Mouse (Mus musculus): ENCODE results near the gene Uba1. TPM values are rescaled to one million over a fixed set of nuclear protein-coding genes. Genes with fewer than 3 reads are reported as not detected.

The Uba1 gene
- polyA plus RNA-seq, 1 experiment from 2014 or later: 279 TPM

DNA sequence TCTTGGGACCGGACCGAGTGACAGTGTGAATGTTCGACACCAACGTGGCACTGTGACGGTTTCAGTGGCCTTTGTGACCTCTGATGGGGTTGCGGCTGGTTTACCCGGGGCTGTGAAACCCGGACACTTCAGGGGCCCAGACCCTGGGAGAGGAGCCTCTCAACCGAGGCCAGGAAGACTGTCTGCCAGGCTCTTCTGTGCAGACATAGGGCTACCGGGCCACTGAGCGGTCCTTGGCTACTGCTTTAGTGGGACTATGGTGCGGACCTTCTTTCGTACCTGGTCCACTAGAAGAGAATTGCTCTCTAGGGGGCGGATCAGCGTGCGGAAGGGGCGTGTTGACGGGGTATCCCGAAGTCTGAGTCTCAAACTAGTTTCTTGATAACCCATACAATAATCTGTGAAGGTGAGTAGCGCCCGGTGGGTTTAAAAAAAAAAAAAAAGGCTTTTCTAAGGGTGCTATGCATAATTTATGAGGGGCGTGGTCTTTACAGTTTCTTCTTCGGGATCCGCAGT lies 823 bp downstream of the Uba1 start:
- Histone ChIP-seq H3K4me1 (ENCODE audit: control insufficient read depth, insufficient read depth, low read length) (peaks cover 3% of the 10 kb centered on the region; the same call in 1 of the 2 replicates), H3K27me3 (ENCODE audit: control insufficient read depth, insufficient read depth, low read length) (no peaks in the 10 kb centered on the region), H3K27ac (ENCODE audit: low read depth, low read length) (no peak overlapping the region), H3K9me3 (ENCODE audit: control insufficient read depth, low read length) (no peaks in the 10 kb centered on the region), H3K36me3 (ENCODE audit: control insufficient read depth, insufficient read depth, low read length) (no peaks in the 10 kb centered on the region), H3K4me3 (ENCODE audit: low read depth, low read length) (peak overlapping the region; percentile 30), H3K4me2 (peak overlapping the region; percentile 65), H3K9ac (ENCODE audit: low read length) (peak overlapping the region; percentile 51; the same call in 1 of the 2 replicates)
- peak; percentile 89 for DNase-seq (ENCODE audit: low spot score, missing footprints)
- no peak for ATAC-seq (ENCODE audit: low FRiP score)
- WGBS: 16% methylated on average over 24 of the region's 24 CpGs

DNA sequence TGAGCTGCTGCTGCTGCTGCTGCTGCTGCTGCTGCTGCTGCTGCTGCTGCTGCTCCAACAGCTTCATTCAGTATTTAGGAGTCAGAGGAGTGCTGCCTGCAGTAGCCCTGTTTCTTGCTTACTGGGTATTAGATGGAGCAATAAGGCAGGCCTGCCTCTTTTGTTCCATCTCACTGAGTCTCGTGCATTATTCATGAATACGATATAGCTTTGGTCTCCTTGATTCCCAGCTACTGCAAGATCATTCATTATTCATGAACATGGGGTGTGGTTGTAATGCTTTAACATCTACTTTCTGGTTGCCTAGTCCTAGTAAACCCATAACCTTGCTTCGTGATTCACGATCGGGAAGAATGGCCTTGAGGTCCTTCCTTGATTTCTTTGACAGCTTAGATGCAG lies 4.2 kb downstream of the Uba1 start:
- Histone ChIP-seq H3K27me3 (ENCODE audit: control insufficient read depth, insufficient read depth, low read length) (no peaks in the 10 kb centered on the region), H3K36me3 (ENCODE audit: control insufficient read depth, insufficient read depth, low read length) (no peaks in the 10 kb centered on the region), H3K4me1 (ENCODE audit: control insufficient read depth, insufficient read depth, low read length) (peaks cover 6% of the 10 kb centered on the region), H3K27ac (ENCODE audit: low read depth, low read length) (peak overlapping the region; percentile 72), H3K9me3 (ENCODE audit: control insufficient read depth, low read length) (no peaks in the 10 kb centered on the region), H3K4me3 (ENCODE audit: low read depth, low read length) (peak overlapping the region; percentile 61; the same call in 1 of the 2 replicates), H3K9ac (ENCODE audit: low read length) (no peak overlapping the region), H3K4me2 (peak overlapping the region; percentile 22; the same call in 1 of the 2 replicates)
- WGBS: 33% methylated on average over 5 of the region's 5 CpGs
- DNase-seq (ENCODE audit: low spot score, missing footprints): no peak
- ATAC-seq (ENCODE audit: low FRiP score): peak; percentile 84

DNA sequence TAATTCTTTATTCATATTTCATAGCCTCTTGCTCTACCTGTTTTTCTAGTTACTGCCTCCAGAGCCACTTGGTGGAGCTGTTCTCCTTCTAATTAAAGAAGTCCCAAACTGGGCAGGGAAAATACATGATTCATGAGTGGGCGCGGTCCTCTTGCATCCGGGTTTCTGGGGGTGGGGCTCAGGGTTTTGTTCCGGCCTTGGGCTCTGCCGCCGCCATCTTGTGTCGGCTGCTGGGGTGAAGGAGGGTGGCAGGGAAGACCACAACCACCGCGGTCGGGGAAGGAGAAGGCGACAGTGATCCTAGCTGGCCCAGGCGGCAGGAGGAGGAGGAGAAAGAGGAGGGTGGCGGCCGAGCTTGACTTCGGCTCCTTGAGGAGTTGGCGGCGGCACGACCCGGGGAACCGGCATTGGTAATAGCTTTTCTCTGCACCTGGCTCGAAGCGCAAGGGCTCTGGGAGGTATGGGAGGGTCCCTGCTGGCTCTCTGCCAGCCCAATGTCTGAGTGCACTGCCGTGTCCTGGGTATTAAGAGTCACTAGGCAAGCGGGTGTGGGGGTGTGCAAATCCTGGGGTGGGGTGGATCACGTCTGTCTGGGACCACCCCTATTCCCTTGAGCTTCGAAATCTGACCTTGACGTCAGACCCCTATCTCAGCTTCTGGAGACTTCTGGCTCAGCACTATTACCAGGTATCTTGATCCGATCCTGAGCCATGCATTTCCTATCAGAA lies 4.8 kb downstream of the Uba1 start:
- Histone ChIP-seq H3K27me3 (ENCODE audit: control insufficient read depth, insufficient read depth, low read length) (no peaks in the 10 kb centered on the region), H3K4me3 (ENCODE audit: low read depth, low read length) (peak overlapping the region; percentile 61), H3K4me1 (ENCODE audit: control insufficient read depth, insufficient read depth, low read length) (peaks cover 6% of the 10 kb centered on the region), H3K4me2 (peak overlapping the region; percentile 60), H3K36me3 (ENCODE audit: control insufficient read depth, insufficient read depth, low read length) (no peaks in the 10 kb centered on the region), H3K9ac (ENCODE audit: low read length) (peak overlapping the region; percentile 75), H3K9me3 (ENCODE audit: control insufficient read depth, low read length) (no peaks in the 10 kb centered on the region), H3K27ac (ENCODE audit: low read depth, low read length) (peak overlapping the region; percentile 57; the same call in 1 of the 2 replicates)
- DNase-seq (ENCODE audit: low spot score, missing footprints): peak; percentile 94
- peak; percentile 90 for ATAC-seq (ENCODE audit: low FRiP score)
- WGBS: 16% methylated on average over 26 of the region's 28 CpGs

DNA sequence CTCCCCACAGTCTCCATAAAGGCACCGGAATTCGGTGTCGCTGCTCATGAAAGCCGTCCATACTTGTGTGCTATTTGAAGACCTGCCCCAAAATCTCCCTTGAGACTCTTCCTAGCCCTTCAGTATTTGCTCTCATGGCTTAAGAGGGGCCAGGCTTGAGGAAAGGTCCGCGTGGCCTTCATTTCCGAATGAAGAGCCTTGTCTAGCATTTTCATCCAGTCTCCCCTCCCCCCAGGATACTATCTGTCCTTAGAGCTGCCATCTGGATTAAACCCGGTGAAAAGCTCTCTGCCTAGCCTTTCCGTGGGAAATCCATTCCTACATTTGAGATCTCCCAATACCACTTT lies 5.3 kb downstream of the Uba1 start:
- H3K27me3 ChIP-seq (ENCODE audit: control insufficient read depth, insufficient read depth, low read length): no peaks in the 10 kb centered on the region
- H3K9ac ChIP-seq (ENCODE audit: low read length): peak overlapping the region; percentile 75
- peaks cover 6% of the 10 kb centered on the region for H3K4me1 ChIP-seq (ENCODE audit: control insufficient read depth, insufficient read depth, low read length)
- ATAC-seq (ENCODE audit: low FRiP score) (no peak), DNase-seq (ENCODE audit: low spot score, missing footprints) (no peak)
- H3K9me3 ChIP-seq (ENCODE audit: control insufficient read depth, low read length): no peaks in the 10 kb centered on the region
- WGBS: 8% methylated on average over 9 of the region's 9 CpGs
- peak overlapping the region; percentile 61 for H3K4me3 ChIP-seq (ENCODE audit: low read depth, low read length)
- no peak overlapping the region for H3K27ac ChIP-seq (ENCODE audit: low read depth, low read length)
- no peaks in the 10 kb centered on the region for H3K36me3 ChIP-seq (ENCODE audit: control insufficient read depth, insufficient read depth, low read length)
- H3K4me2 ChIP-seq: peak overlapping the region; percentile 60

DNA sequence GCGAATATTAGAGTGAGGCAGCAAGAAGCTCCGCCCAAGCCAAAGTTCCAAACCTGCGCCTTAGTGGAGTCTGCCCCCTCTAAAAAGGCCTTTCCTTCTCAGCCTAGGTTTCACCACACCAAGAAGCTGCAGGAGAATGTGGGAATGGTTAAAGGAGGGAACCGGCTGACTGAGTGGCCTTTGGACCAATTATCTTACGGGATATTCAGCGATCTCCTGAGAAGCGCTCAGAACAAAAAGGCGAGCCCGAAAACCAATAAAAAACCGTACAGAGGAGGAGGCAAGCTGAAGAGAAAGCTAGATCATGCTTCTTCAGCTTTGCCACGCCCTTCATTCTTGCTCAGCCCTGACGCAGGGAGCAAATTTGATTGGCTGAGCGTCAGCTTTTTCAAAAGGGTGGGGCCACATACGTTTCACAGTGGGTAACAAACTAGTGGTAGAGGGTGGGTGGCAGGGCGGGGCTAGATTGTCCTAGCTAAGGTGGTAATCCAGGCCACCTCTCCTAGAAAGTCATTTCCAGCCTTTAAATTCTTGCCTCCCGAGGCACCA lies 29.5 kb downstream of the Uba1 start, which contains the start of gene Cdk16:
Gene Cdk16, plus strand, starts transcription at position 436 of the 549 bp plus-strand sequence.
- 21% methylated on average over 16 of the region's 16 CpGs for WGBS
- peak within 1 kb of the TSS; percentile 81 for H3K9ac ChIP-seq (ENCODE audit: low read length)
- ATAC-seq (ENCODE audit: low FRiP score): peak; percentile 91

DNA sequence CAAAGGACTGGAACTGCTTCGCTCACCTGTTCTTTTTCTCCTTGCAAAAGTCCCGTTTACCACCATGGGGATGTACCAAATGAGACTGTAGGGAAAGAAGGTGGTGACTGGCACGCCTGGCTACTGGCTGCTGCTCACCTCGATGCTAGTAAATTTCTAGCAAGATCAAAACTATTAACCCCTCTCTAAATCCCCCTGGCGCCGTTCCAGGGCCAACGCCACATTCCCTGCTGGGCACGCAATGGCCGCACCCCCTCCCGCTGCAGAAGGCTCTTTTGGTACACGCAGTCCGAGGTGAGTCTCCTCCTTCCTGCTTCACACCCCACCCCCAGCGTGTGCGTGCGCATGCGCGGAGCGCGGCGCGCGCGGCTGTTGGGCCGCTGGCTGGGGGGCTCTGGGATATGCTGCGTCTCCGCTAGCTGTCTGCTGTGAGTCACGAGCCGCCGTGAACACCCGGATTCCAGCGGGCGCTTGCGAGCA lies 30.0 kb downstream of the Uba1 start:
- DNase-seq (ENCODE audit: low spot score, missing footprints) (peak; percentile 97), ATAC-seq (ENCODE audit: low FRiP score) (peak; percentile 93)
- Histone ChIP-seq H3K4me1 (ENCODE audit: control insufficient read depth, insufficient read depth, low read length) (peaks cover 6% of the 10 kb centered on the region), H3K36me3 (ENCODE audit: control insufficient read depth, insufficient read depth, low read length) (no peaks in the 10 kb centered on the region), H3K9ac (ENCODE audit: low read length) (peak overlapping the region; percentile 81), H3K4me3 (ENCODE audit: low read depth, low read length) (peak overlapping the region; percentile 58), H3K4me2 (peak overlapping the region; percentile 58), H3K27me3 (ENCODE audit: control insufficient read depth, insufficient read depth, low read length) (no peaks in the 10 kb centered on the region), H3K27ac (ENCODE audit: low read depth, low read length) (peak overlapping the region; percentile 90), H3K9me3 (ENCODE audit: control insufficient read depth, low read length) (no peaks in the 10 kb centered on the region)
- WGBS: 20% methylated on average over 29 of the region's 33 CpGs

More for the DNA sequence above, 29.5 kb downstream of the Uba1 start, which contains the start of gene Cdk16:
- Histone ChIP-seq H3K9me3 (ENCODE audit: control insufficient read depth, low read length) (no peaks in the 10 kb centered on the region), H3K4me2 (peak within 1 kb of the TSS; percentile 58), H3K4me3 (ENCODE audit: low read depth, low read length) (peak within 1 kb of the TSS; percentile 58), H3K27ac (ENCODE audit: low read depth, low read length) (peak within 1 kb of the TSS; percentile 90), H3K4me1 (ENCODE audit: control insufficient read depth, insufficient read depth, low read length) (peaks cover 6% of the 10 kb centered on the region), H3K27me3 (ENCODE audit: control insufficient read depth, insufficient read depth, low read length) (no peaks in the 10 kb centered on the region), H3K36me3 (ENCODE audit: control insufficient read depth, insufficient read depth, low read length) (peaks cover under 1% of the 10 kb centered on the region; the same call in 1 of the 2 replicates)
- DNase-seq (ENCODE audit: low spot score, missing footprints): peak; percentile 95

DNA sequence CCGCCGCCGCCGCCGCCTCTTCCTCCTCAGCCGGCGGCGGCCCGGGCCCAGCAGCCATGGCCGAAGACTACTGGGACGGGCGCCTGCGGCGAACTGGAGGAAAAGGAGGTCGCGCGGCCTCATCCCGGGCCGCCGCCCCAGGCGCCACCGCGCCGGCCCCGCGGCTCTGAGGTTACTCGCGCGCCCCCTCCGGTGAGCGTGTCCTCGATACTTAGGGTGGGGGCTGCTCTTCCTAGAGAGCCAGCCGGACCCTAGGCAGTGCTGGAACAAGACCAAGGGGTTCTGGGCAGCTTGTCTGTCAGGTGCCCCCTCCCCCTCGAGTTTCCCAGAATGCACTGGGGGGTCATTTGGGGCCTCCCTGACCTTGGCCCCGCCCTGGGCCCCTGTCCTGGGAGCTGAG lies 30.5 kb downstream of the Uba1 start:
- DNase-seq (ENCODE audit: low spot score, missing footprints): peak; percentile 93
- Histone ChIP-seq H3K9ac (ENCODE audit: low read length) (peak overlapping the region; percentile 81), H3K4me1 (ENCODE audit: control insufficient read depth, insufficient read depth, low read length) (peaks cover 6% of the 10 kb centered on the region), H3K27me3 (ENCODE audit: control insufficient read depth, insufficient read depth, low read length) (no peaks in the 10 kb centered on the region), H3K4me3 (ENCODE audit: low read depth, low read length) (peak overlapping the region; percentile 58), H3K4me2 (peak overlapping the region; percentile 58), H3K27ac (ENCODE audit: low read depth, low read length) (peak overlapping the region; percentile 90), H3K9me3 (ENCODE audit: control insufficient read depth, low read length) (no peaks in the 10 kb centered on the region), H3K36me3 (ENCODE audit: control insufficient read depth, insufficient read depth, low read length) (no peaks in the 10 kb centered on the region)
- peak; percentile 80 for ATAC-seq (ENCODE audit: low FRiP score)
- WGBS: 24% methylated on average over 21 of the region's 35 CpGs

DNA sequence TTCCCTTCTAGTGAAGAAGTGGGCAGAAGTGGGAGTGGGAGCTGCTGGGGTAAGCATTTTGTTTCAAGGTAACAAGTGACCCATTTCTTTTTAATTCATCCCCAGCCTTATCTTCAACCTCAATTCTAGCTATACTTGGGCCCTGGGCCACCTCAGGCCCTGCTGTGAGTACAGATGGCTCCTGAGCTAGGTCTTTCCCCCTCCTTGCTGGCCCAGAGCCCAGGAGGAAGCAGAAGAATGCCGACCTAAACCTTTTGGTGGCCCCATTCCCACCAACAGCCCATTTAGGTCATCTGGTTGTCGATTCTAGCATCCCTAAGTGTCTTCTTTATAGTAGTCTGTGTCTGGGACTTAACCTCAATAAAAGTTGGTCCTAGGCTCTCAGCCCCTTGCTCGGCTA lies 33.4 kb downstream of the Uba1 start:
- Histone ChIP-seq H3K4me2 (no peak overlapping the region), H3K9me3 (ENCODE audit: control insufficient read depth, low read length) (no peaks in the 10 kb centered on the region), H3K4me1 (ENCODE audit: control insufficient read depth, insufficient read depth, low read length) (peaks cover 6% of the 10 kb centered on the region), H3K9ac (ENCODE audit: low read length) (no peak overlapping the region), H3K27me3 (ENCODE audit: control insufficient read depth, insufficient read depth, low read length) (no peaks in the 10 kb centered on the region), H3K27ac (ENCODE audit: low read depth, low read length) (no peak overlapping the region), H3K4me3 (ENCODE audit: low read depth, low read length) (no peak overlapping the region), H3K36me3 (ENCODE audit: control insufficient read depth, insufficient read depth, low read length) (no peaks in the 10 kb centered on the region)
- no peak for DNase-seq (ENCODE audit: low spot score, missing footprints)
- 87% methylated on average over 3 of the region's 3 CpGs for WGBS
- ATAC-seq (ENCODE audit: low FRiP score): no peak

DNA sequence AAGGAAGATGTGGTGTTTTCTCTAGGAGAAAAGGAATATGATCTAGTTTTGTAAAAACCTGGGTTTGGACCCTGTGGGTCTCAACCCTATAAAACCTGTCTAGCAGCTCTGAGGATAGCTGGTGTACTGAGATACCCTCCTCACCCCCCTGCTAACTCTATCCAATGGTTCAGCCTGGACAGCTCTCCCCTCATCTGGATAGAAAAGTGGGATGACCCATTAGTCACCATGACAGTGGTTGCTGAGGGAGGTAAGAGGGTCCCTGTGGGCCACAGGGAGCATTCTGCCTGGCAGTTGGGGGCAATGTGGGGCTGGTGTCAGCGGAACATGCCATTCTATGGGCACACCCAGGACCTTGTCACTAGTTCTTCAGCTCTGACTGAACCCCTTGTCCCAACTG lies 34.5 kb downstream of the Uba1 start:
- Histone ChIP-seq H3K9me3 (ENCODE audit: control insufficient read depth, low read length) (no peaks in the 10 kb centered on the region), H3K4me2 (no peak overlapping the region), H3K36me3 (ENCODE audit: control insufficient read depth, insufficient read depth, low read length) (no peaks in the 10 kb centered on the region), H3K4me1 (ENCODE audit: control insufficient read depth, insufficient read depth, low read length) (peaks cover 6% of the 10 kb centered on the region), H3K9ac (ENCODE audit: low read length) (no peak overlapping the region), H3K4me3 (ENCODE audit: low read depth, low read length) (no peak overlapping the region), H3K27me3 (ENCODE audit: control insufficient read depth, insufficient read depth, low read length) (no peaks in the 10 kb centered on the region), H3K27ac (ENCODE audit: low read depth, low read length) (no peak overlapping the region)
- 93% methylated on average over 1 of the region's 1 CpGs for WGBS
- ATAC-seq (ENCODE audit: low FRiP score): no peak
- no peak for DNase-seq (ENCODE audit: low spot score, missing footprints)
